8 mouse cellular contexts compared by ENCODE assay signal in genomic region chrX:158042255-158043056, GRCm38 (mm10). TPM values are rescaled to one million over a fixed set of nuclear protein-coding genes. Genes with fewer than 3 reads are reported as not detected.
A peak's percentile ranks its signal among the peaks of the same experiment; 100 is the strongest.
DNase-seq lines count a peak whose midpoint lies in the region; ATAC-seq and TF ChIP-seq lines count a peak whose summit lies in the region.

No protein-coding gene starts in this region.

- H3K4me2 ChIP-seq in heart, embryonic 15.5 days, result peak overlapping the region; percentile 90
- peak overlapping the region; percentile 67 for H3K4me2 ChIP-seq in limb, embryonic 13.5 days (replicated peaks)
- H3K4me2 ChIP-seq in neural tube, embryonic 14.5 days (ENCODE audit: low read depth, low read length), result peak overlapping the region; percentile 49

- no peaks in the 10 kb centered on the region; the same call in 1 of the 2 replicates for H3K27me3 ChIP-seq in ES-Bruce4 (ENCODE audit: control insufficient read depth, insufficient read depth, low read length, poor library complexity, severe bottlenecking)
- H3K27me3 ChIP-seq in heart, embryonic 15.5 days, result 0 out of 2 replicates have a peak, but pooled peaks cover 2% of the 10 kb centered on the region
- H3K27me3 ChIP-seq in limb, embryonic 13.5 days, result peaks cover 15% of the 10 kb centered on the region; the same call in 1 of the 2 replicates
- H3K27me3 ChIP-seq in neural tube, embryonic 14.5 days (ENCODE audit: control insufficient read depth, insufficient read depth, low read length), result no peaks in the 10 kb centered on the region

- intact Hi-C loops in gastrocnemius, postnatal 14 days (cut with DNase I; ENCODE audit: low total_unique reads), result loop anchor here (10.0 kb wide), 1 partner anchor 882 kb away; no protein-coding TSS in a partner anchor
- intact Hi-C loops in gastrocnemius, postnatal 36 days (cut with DNase I), result no loop called here

- no peak for TF ChIP-seq EP300 in ES-Bruce4 (IDR thresholded peaks at IDR 0.05; ENCODE audit: insufficient read depth, low read depth, low read length)

- TF ChIP-seq CTCF in ES-Bruce4 (IDR thresholded peaks at IDR 0.05; ENCODE audit: low read depth, low read length), result no peak

- TF ChIP-seq POLR2A in ES-Bruce4 (IDR thresholded peaks at IDR 0.05; ENCODE audit: insufficient read depth, low read length), result no peak

- H3K4me1 ChIP-seq in ES-Bruce4 (ENCODE audit: control insufficient read depth, insufficient read depth, low read length), result no peaks in the 10 kb centered on the region
- no peaks in the 10 kb centered on the region for H3K4me1 ChIP-seq in heart, embryonic 15.5 days (replicated peaks)
- H3K4me1 ChIP-seq in limb, embryonic 13.5 days, result no peaks in the 10 kb centered on the region
- no peaks in the 10 kb centered on the region for H3K4me1 ChIP-seq in neural tube, embryonic 14.5 days (ENCODE audit: control insufficient read depth, insufficient read depth, low read length)

- H3K9ac ChIP-seq in ES-Bruce4 (ENCODE audit: low read depth, poor library complexity, severe bottlenecking), result peak overlapping the region; percentile 92
- H3K9ac ChIP-seq in heart, embryonic 15.5 days, result peak overlapping the region; percentile 46; the same call in 1 of the 2 replicates
- peak overlapping the region; percentile 73 for H3K9ac ChIP-seq in limb, embryonic 13.5 days
- peak overlapping the region; percentile 80 for H3K9ac ChIP-seq in neural tube, embryonic 14.5 days (replicated peaks; ENCODE audit: low read depth, low read length)

- 13% methylated on average over 62 of the region's 62 CpGs for WGBS in heart, embryonic 15.5 days
- WGBS in limb, embryonic 13.5 days, result 22% methylated on average over 52 of the region's 62 CpGs
- WGBS in neural tube, embryonic 14.5 days, result 11% methylated on average over 45 of the region's 62 CpGs

- peak overlapping the region; percentile 55 for H3K4me3 ChIP-seq in ES-Bruce4 (ENCODE audit: low read depth, low read length)
- H3K4me3 ChIP-seq in heart, embryonic 15.5 days, result peak overlapping the region; percentile 63
- peak overlapping the region; percentile 63 for H3K4me3 ChIP-seq in limb, embryonic 13.5 days
- H3K4me3 ChIP-seq in neural tube, embryonic 14.5 days (ENCODE audit: low read depth, low read length), result peak overlapping the region; percentile 57

- H3K9me3 ChIP-seq in ES-Bruce4 (replicated peaks; ENCODE audit: control insufficient read depth, insufficient read depth, low read length, poor library complexity, severe bottlenecking), result no peaks in the 10 kb centered on the region
- H3K9me3 ChIP-seq in heart, embryonic 15.5 days (replicated peaks), result no peaks in the 10 kb centered on the region
- no peaks in the 10 kb centered on the region for H3K9me3 ChIP-seq in limb, embryonic 13.5 days
- H3K9me3 ChIP-seq in neural tube, embryonic 14.5 days (ENCODE audit: control insufficient read depth, low read length), result no peaks in the 10 kb centered on the region

- peak; percentile 60; the same call in 1 of the 2 replicates for ATAC-seq in heart, embryonic 15.5 days (replicated peaks; ENCODE audit: insufficient number of reproducible peaks, insufficient read depth, low FRiP score, low read depth)
- ATAC-seq in limb, embryonic 13.5 days (ENCODE audit: low FRiP score, low read depth), result peak; percentile 63
- peak; percentile 67 for ATAC-seq in neural tube, embryonic 14.5 days (ENCODE audit: low read depth)

- H3K27ac ChIP-seq in ES-Bruce4 (ENCODE audit: insufficient read depth, low read length), result no peak overlapping the region
- H3K27ac ChIP-seq in heart, embryonic 15.5 days, result no peak overlapping the region
- H3K27ac ChIP-seq in limb, embryonic 13.5 days, result 0 out of 2 replicates have a peak overlapping the region, but pooled peaks have one; percentile 48
- peak overlapping the region; percentile 77 for H3K27ac ChIP-seq in neural tube, embryonic 14.5 days (ENCODE audit: low read depth, low read length)

- H3K36me3 ChIP-seq in ES-Bruce4 (ENCODE audit: control insufficient read depth, insufficient read depth, low read length, poor library complexity, severe bottlenecking), result no peaks in the 10 kb centered on the region
- no peaks in the 10 kb centered on the region for H3K36me3 ChIP-seq in heart, embryonic 15.5 days
- H3K36me3 ChIP-seq in limb, embryonic 13.5 days, result no peaks in the 10 kb centered on the region
- H3K36me3 ChIP-seq in neural tube, embryonic 14.5 days (ENCODE audit: control insufficient read depth, insufficient read depth, low read length), result no peaks in the 10 kb centered on the region

- peak; percentile 4 for DNase-seq in gastrocnemius, postnatal 14 days
- no peak for DNase-seq in gastrocnemius, postnatal 36 days
- DNase-seq in cerebellum, postnatal 14 days, result peak; percentile 63 to 65
- DNase-seq in spleen, postnatal 10 days (ENCODE audit: low spot score in 2 of 2), result no peak

RNA-seq across cellular contexts. Expression of gene Cnksr2, which starts 0.6 kb away (rescaled TPM):
- total RNA-seq in gastrocnemius, postnatal 14 days (2021), result under 1 TPM; 0.22 to 0.43 TPM
- total RNA-seq in gastrocnemius, postnatal 36 days (2021), result under 1 TPM; 0.10 to 0.13 TPM
- 2.2 and 3.1 TPM in 2 replicates for polyA plus RNA-seq in ES-Bruce4 (2011; ENCODE audit: insufficient read depth, insufficient read length, low read depth, missing spikeins)
- 0.15 and 0.76 TPM in 2 replicates for polyA plus RNA-seq in heart, embryonic 15.5 days (2015; fragmentation: Nextera tagmentation; extraction: Ambion mirVana)
- 4.2 and 4.7 TPM in 2 replicates for polyA plus RNA-seq in limb, embryonic 13.5 days (2015; fragmentation: Nextera tagmentation; extraction: Ambion mirVana)
- polyA plus RNA-seq in neural tube, embryonic 14.5 days (2014; fragmentation: Nextera tagmentation; extraction: Ambion mirVana), result 10.5 and 11.2 TPM in 2 replicates

Comparison
In these comparisons a context has a peak if more than half of its experiments do, and no peak if none do; other contexts are left out.
1. DNase-seq: peak in gastrocnemius, postnatal 14 days (single experiment) and cerebellum, postnatal 14 days (2 of 2); none in gastrocnemius, postnatal 36 days (0 of 2) and spleen, postnatal 10 days (0 of 2).
2. H3K27ac ChIP-seq: peak in limb, embryonic 13.5 days (single experiment) and neural tube, embryonic 14.5 days (single experiment); none in ES-Bruce4 (single experiment) and heart, embryonic 15.5 days (single experiment).
3. Peak in every context shown above with its lines, with median percentiles within 50 percentile points of each other: H3K4me3 ChIP-seq, H3K9ac ChIP-seq, ATAC-seq and H3K4me2 ChIP-seq.